10 mouse cellular contexts compared by ENCODE assay signal in genomic region chr13:109326061-109326460, GRCm38 (mm10).
"Had no signal": no experiment of that assay in that cellular context is flagged by ENCODE, and none has a peak within 500 bp of the region (broad histone marks: within the 10 kb centered on the region; RNA-seq: fewer than 3 reads in every experiment).

No protein-coding gene starts in this region.

- ATAC-seq: liver, postnatal 0 days; lung, postnatal 0 days; midbrain, embryonic 16.5 days had no signal

- DNase-seq: liver, postnatal 0 days; lung, adult 2 months; lung, postnatal 4 days; midbrain, embryonic 14.5 days; right cerebral cortex, postnatal 14 days; thymus, adult 2 months; thymus, postnatal 25 days; thymus, postnatal 4 days had no signal
